Mouse (Mus musculus): ENCODE results near the gene Stom. TPM values are rescaled to one million over a fixed set of nuclear protein-coding genes. Genes with fewer than 3 reads are reported as not detected.

Stom gene
- total RNA-seq (2015; ENCODE audit: low replicate concordance) (374 and 432 TPM in 2 replicates), total RNA-seq (2017; ENCODE audit: low replicate concordance) (642 and 716 TPM in 2 replicates)

DNA sequence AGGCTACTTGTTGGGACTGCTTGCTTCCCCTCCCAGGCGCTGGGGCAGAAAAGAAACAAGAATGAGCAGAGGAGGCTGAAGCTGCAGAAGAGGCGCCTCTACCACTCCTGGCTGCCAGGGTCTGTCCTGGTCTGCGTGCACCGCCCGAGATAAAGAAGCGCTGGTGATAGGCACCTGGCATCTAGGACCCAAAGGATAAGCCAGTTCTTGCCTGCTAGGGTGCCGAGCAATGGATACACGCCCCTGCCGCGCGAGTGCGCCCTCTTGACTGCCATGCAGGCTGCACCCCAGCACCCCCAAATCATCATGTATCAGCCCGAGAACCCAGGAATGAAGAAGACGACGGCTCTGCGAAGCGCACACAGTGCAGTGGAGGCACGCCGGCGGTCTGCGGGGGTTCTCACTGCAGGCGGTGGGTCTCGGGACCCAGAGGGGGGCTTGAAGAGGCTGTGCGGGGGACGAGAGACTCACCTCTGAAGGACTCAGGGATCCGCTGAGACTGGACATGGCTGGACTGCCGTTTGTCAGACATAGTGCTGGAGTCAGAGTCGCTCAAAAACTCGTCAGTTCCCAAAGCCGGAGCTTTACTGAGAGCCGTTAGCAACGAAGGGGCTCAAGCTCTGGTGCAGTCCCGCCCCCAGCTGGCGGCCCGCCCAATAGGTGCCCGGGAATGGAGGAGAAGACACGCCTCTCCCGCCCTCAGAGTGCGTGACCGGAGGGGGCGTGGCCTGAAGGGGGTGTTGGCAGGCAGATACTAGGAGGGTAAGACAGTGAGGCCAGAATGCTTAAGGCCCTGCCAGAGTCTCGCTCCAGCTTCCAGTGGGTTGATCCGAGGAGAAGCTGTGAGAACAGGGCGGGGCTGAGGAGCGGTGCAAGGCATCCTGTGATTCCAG, at the start of gene Stom:
Gene Stom, minus strand, starts transcription at position 589 of the 893 bp plus-strand sequence.
- ATAC-seq (replicated peaks; ENCODE audit: low FRiP score, poor library complexity, severe bottlenecking), result peak; percentile 83

DNA sequence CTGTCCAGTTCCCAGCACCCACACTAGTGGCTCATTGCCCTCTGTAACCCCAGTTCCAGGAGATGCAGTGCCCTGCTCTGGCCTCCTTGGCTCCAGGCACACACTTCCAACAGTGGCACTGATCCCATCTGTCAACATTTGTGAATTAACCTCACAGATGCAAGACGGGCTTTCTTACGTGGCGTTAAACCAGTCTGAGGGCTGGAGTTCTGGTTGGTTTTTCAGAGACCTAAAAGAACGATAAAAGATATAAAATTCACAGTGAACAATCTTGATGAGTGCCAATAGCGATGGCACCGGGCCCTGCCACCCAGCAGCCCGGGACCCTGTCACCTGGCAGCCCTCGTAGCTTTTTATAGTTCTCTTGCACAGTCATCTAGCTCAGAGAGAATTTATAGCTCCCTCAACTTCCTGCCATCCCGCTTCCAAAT, 48.7 kb upstream of the Stom start:
- ATAC-seq (replicated peaks; ENCODE audit: low FRiP score, poor library complexity, severe bottlenecking), result no peak

- ATAC-seq (replicated peaks; ENCODE audit: low FRiP score, poor library complexity, severe bottlenecking), result no peak
Observed at GRCm38 (mm10) chr2:35379306-35379705, 42.5 kb upstream of the Stom start.

DNA sequence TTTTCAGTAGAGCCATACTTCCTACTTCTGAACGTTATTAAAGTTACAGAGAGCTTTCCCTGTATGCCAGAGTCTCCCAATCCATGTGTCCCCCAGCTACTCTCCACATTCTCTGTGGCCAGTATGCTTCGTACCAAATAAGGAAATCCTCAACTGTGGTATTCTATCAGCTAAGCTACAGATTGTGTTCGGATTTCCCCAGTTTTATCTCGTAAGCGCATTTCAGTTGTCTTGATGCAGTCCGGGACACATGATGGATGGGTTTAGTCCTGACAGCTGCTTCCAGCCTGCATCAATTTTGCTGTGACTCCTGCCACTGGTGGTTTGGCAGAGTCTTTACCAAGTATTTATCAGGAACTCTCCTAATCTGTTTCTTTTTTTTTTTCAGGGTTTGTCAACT, 40.8 kb upstream of the Stom start:
- ATAC-seq (replicated peaks; ENCODE audit: low FRiP score, poor library complexity, severe bottlenecking), result no peak

DNA sequence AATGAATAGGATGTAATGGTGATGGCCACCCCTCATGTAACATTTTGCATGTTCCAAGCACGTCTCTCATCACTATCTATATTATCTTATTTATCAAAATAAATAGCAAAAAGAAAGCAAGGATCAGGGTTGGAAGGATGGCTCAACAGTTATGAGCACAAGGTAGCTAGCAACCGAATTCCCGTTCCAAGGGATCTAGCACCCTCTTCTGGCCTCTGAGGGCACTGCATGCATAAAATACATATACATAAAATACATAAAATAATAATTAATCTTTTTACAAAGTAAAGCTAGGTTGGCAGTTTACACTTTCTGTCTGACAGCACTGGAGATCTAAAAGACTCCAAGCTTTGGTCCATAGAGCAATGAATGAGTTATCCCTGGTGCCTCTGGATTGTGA, 36.2 kb upstream of the Stom start:
- peak; percentile 67; the same call in 1 of the 2 replicates for ATAC-seq (replicated peaks; ENCODE audit: low FRiP score, poor library complexity, severe bottlenecking)

- ATAC-seq (replicated peaks; ENCODE audit: low FRiP score, poor library complexity, severe bottlenecking), result no peak
Observed at GRCm38 (mm10) chr2:35370686-35371085, 33.9 kb upstream of the Stom start.

DNA sequence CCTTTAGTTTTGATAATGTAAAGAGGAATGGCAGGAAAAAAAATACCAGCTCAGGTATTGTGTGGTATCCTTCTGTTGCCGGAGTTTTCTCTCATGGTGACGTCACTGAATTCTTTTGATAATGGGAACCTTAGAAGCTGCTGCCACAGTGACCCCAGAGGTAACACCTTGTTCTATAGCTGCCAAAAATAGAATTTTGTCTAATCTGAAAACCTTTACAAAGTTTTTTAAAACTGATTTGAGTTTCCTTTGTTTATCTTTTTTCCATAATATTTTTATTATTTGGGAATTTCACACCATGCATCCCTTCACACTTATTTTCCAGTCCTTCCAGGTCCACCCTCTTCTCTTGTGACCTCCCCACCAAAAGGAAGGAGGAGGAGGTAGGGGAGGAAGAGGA, 30.9 kb upstream of the Stom start, which contains the start of gene 4930568D16Rik:
Gene 4930568D16Rik, minus strand, starts transcription at position 101 of the 400 bp plus-strand sequence.
- no peak for ATAC-seq (replicated peaks; ENCODE audit: low FRiP score, poor library complexity, severe bottlenecking)

DNA sequence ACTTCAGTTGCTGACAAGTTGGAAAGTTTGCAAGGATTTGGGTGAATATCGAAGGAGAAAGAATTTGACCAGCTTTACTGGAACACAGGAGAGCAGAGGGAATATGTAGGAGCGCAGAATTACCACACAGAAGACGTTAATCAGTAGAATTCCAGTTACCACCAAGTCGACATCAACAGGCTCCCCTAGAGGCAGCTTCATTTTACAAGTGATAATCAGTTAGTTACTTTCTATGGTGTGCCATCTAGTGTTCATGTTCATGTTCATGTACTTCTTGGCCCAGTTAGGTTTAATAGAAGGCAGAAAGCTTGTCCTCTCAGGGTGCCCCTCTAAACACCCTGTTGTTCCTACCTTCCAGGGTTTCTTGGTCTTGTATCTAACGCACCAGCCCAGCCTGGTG, 12.4 kb upstream of the Stom start:
- ATAC-seq (replicated peaks; ENCODE audit: low FRiP score, poor library complexity, severe bottlenecking), result peak; percentile 94

- no peak for ATAC-seq (replicated peaks; ENCODE audit: low FRiP score, poor library complexity, severe bottlenecking)
Observed at GRCm38 (mm10) chr2:35345984-35346383, 9.2 kb upstream of the Stom start.

GRCm38 (mm10) chr2:35342605-35343004, 5.8 kb upstream of the Stom start:
- ATAC-seq (replicated peaks; ENCODE audit: low FRiP score, poor library complexity, severe bottlenecking), result no peak

GRCm38 (mm10) chr2:35338707-35339106, 1.9 kb upstream of the Stom start:
- ATAC-seq (replicated peaks; ENCODE audit: low FRiP score, poor library complexity, severe bottlenecking), result no peak

DNA sequence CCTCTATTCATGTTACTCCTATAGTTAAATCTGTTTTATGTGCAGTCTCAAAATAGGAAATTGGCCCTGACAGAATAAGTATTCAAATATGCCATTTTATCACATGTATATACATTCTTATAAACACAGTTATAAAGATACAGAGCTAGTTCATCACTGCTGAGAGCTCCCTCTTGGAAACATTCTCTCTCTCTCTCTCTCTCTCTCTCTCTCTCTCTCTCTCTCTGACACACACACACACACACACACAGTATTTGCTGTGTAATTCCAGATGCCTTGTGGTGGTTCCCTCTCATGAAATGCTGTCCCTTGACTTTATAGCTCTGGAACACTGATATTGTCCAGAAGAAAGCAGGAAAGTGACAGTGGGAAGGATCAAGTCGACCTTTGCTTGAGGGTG, 1.3 kb upstream of the Stom start:
- ATAC-seq (replicated peaks; ENCODE audit: low FRiP score, poor library complexity, severe bottlenecking), result no peak

DNA sequence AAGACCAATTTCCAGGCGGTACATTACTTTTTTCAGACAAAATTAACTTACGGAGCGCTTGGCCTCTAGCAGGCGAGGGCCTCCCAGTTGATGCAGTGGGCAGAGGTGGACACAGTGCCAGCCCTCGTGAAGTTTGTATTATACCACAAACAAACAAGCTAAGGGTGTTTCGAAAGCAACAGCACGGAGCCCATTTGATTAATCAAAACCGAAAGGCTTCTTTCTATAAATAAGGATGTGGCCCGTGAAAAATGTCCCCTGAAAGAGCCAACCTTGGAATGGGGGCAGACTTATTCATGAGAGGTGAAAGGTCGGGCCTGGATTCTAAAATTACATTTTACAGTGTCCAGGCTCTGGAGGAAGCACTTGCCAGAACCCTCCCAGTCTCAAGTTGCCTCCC, 643 bp upstream of the Stom start:
- no peak for ATAC-seq (replicated peaks; ENCODE audit: low FRiP score, poor library complexity, severe bottlenecking)

GRCm38 (mm10) chr2:35335620-35336019, 1.2 kb downstream of the Stom start:
- ATAC-seq (replicated peaks; ENCODE audit: low FRiP score, poor library complexity, severe bottlenecking), result no peak

DNA sequence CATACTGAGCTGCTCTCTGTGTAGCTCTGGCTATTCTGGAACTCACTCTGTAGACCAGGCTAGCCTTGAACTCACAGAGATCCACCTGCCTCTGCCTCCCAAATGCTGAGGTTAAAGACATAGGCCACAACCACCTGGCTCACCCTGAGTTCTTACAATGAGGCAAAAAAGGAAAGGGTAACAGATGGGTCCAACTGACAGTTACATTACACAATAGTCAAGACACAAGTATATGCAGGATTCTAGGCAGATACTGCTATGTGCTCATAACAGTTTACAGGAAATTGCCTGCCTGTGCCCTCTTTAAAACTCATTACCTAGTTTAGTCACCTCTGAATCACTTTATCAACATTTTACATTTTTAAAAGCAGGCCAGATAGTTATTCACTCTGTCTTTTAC, 3.1 kb downstream of the Stom start:
- no peak for ATAC-seq (replicated peaks; ENCODE audit: low FRiP score, poor library complexity, severe bottlenecking)

GRCm38 (mm10) chr2:35331205-35331604, 5.6 kb downstream of the Stom start:
- no peak for ATAC-seq (replicated peaks; ENCODE audit: low FRiP score, poor library complexity, severe bottlenecking)

DNA sequence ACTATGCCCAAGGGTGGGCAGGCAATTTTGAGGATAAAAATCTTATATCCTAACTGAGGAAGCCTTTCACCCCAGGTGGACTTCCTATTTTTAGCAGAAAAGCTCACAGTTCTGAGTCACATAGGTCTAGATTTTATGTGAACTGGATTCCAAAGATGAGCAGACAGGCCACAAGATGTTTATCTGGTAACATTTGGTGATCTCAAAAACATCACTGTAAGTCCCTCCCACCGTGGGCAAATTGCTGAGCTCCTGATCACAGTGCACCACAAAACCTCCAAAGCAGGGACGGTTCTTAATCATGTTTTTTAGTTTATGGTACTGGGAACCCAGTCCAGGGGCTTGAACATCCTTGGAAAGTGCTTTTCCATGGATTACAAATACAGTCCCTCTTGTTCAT, 7.7 kb downstream of the Stom start:
- ATAC-seq (replicated peaks; ENCODE audit: low FRiP score, poor library complexity, severe bottlenecking), result no peak

- peak; percentile 7; the same call in 1 of the 2 replicates for ATAC-seq (replicated peaks; ENCODE audit: low FRiP score, poor library complexity, severe bottlenecking)
Observed at GRCm38 (mm10) chr2:35328064-35328792, 8.5 kb downstream of the Stom start.

- peak; percentile 57 for ATAC-seq (replicated peaks; ENCODE audit: low FRiP score, poor library complexity, severe bottlenecking)
Observed at GRCm38 (mm10) chr2:35327583-35327982, 9.2 kb downstream of the Stom start.

GRCm38 (mm10) chr2:35326931-35327330, 9.8 kb downstream of the Stom start:
- ATAC-seq (replicated peaks; ENCODE audit: low FRiP score, poor library complexity, severe bottlenecking), result no peak

DNA sequence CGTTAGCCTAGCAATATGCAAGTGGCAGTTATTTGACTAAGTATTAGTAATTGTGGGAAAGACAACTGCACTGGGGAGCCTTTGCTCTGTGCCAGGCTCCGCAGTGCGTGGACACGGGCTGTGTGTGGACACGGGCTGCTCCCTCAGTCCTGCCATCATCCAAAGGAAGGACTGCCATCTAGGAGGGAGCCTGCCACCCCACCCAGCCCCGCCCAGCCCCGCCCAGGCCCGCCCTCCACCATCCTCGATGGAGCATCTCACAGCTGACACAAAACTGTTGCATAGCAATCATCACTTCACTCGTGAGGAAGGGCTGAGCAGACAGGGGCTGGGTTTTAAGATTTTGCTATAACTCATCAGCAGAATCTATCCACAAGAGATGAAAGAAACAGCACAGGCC, 10.8 kb downstream of the Stom start:
- ATAC-seq (replicated peaks; ENCODE audit: low FRiP score, poor library complexity, severe bottlenecking), result peak; percentile 28
